Mouse (Mus musculus): Measurements from ENCODE around the gene Oasl2.

DNA sequence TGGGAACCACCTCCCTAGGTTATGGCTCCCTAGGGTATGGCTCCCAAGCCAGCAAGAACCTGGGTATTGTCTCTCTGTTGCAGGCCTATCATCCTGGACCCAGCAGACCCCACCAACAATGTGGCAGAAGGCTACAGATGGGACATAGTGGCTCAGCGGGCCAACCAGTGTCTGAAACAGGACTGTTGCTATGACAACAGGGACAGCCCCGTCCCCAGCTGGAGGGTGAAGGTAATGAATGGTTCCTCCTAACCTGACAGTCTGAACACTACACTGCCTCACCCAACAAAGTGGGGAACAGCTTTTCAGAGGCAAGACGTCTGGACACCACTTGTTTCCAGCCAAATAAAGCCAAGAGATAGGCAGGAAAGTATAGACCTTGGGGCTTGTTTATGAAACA lies 39.1 kb downstream of the Oasl2 start:
- TF ChIP-seq CTCF (IDR thresholded peaks at IDR 0.05; ENCODE audit: low read depth, low read length) (no peak), GATA1 (IDR thresholded peaks at IDR 0.05; ENCODE audit: borderline replicate concordance, low read length) (no peak), POLR2AphosphoS5 (IDR thresholded peaks at IDR 0.05; ENCODE audit: insufficient replicate concordance, low read depth, low read length) (no peak)
